Mouse (Mus musculus) urinary bladder, postnatal 14 days (tissue): ENCODE data around the gene Gadl1.
A peak's percentile ranks its signal among the peaks of the same experiment; 100 is the strongest.

Experiments
- DNase-seq: peaks from one replicate; pipeline ENCODE4 v3.0.0; 2021; ENCODE audit warnings: low spot score

Gadl1 gene

DNA sequence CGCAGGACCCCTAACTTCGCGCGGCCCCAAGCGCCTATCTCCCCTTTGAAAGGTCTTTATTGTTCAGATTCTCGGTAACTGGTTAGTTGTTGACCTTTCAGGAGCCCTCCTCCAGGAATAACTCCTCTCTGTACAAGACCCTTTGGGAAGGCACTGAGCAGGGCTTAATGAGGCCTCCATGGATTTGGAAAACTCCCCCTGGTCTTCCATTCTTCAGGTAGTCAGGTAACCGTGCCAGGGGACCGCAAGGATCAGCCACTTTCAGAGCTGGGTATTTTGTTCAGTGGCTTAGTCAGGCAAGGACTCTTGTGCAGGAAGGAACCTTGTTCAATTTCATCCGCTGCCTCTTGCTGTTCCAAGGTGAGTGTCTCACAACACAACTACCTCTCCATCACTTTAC lies at the start of gene Gadl1:
Gadl1 (plus strand) TSS at position 301 of the 400 bp plus-strand sequence.
- DNase-seq: no peak

DNA sequence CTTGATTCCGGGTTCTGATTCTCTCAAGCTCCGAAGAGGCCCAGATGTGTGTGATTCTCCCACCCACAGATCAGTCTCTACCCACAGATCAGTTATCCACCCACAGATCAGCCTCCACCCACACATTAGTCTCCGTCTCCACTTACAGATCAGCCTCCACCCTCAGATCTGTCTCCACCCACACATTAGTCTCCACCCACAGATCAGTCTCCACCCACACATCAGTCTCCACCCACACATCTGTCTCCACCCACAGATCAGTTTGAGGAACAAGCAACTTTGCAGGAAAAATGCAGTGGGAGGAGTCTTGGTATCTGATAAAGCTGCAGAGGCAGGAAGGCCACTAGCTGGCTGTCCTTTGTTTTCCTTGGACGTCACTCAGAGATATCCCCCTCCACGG lies 46.5 kb upstream of the Gadl1 start:
- DNase-seq: no peak

DNA sequence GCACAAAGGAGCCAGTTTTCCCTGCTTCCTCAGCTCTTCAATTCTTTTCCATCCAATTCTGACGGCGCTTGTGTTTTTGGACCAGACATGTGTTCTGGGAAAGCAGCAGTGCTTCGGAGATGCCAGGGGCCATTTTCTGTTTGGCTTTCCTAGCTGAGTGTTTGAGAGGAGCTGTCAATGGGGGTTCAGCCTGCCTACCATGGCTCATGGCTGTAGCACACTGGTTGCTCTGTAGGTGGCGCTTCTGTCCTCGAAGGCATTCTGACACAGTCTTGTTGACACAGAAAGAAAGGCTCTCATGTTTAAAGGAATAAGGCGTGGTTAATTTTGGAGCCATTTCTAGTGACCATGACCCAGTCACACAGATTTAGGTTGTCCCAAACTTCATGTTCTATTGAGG lies 45.9 kb upstream of the Gadl1 start:
- no peak for DNase-seq

DNA sequence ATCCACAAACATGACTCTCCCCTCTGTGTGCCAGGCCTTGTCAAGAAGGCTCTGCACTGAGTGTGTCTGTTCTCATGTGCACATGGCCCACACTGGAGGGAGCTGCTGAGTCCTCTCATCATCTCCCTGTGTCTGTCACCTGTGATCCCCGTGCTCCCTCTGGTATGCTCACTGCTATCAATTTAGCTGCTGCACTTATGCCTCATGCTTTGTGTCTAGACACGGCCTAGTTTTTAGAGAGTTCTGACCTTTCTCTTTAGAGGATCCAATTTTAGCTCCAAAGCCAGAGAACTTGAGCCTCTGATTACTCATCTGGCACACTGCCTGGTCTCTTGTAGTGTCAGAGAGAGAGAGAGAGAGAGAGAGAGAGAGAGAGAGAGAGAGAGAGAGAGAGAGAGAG lies 42.0 kb upstream of the Gadl1 start:
- DNase-seq: peak; percentile 46

DNA sequence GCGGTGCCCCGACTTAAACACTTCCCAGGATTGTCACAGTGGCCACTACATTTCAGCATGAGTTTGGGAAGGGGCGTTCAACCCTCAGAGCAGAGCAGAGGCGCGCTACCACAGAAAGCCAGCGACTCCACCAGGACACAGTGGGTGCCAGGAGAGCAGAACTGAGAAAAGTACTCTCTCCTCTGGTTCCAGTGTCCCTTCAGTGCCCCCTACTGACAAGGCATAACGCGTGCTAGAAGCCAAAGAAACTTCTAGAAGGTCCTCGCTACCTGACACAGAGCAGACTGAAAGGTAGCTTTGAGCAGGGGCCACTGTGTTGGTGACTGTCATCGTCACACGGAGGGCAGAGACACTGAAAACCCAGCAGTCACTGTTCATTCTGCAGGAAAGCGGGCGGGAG lies 39.1 kb upstream of the Gadl1 start:
- no peak for DNase-seq

DNA sequence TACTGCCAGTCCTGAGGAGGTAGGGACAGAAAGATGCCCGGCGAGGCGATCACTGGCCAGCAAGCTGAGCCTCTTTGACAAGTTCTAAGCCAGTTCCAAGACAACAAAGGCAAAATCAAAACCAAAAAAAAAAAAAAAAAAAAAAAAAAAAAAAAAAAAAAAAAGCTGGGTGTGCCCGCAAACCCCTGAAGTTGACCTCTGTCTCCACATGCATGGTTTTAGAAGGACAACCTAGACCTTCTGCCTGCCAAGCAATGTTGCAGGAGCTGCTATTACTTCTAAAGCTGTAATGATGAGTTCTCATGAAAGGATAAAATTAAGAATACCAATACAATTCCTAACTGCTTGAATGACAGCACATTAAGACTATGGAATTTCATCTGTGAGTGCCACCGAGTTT lies 38.6 kb upstream of the Gadl1 start:
- DNase-seq: no peak

DNA sequence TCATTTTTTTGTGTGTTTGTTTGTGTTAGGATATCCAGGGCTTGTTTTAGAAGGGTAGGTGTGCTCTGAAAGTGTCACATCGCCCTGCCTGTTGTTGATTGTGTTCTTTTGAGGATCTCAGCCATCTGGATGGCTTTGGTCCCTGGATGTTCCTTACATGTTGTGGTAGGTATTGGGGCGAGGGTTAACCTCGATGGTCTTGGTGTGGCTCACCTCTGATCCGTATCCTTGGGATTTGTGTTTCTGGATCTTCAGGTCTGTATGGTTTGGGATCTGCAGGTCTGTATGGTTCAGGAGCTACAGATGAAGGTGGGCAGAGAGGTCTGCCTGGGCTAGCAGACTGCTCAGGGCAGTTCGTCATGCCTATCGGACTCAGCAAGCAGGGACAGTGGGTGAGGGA lies 28.8 kb upstream of the Gadl1 start:
- DNase-seq: no peak

DNA sequence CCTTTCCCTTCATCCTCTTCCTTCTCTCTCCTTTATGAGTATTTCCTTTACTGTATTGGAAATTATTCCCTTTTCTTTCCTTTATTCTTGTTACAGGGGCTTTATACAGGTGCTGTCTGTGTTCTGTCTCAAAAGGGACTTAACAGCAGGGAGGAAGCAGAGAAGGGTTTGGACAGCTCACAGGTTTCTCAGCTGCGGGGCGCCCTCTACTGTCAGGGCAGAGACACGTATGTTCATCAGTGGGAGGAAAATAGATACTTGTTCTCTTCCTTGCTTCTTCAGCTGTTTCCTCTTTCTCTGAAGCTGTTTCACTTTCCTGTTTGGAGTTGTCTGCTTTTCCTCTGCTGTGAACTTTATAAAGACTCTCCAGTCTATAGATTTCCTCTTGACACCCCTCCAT lies 28.1 kb upstream of the Gadl1 start:
- peak; percentile 26 for DNase-seq

DNA sequence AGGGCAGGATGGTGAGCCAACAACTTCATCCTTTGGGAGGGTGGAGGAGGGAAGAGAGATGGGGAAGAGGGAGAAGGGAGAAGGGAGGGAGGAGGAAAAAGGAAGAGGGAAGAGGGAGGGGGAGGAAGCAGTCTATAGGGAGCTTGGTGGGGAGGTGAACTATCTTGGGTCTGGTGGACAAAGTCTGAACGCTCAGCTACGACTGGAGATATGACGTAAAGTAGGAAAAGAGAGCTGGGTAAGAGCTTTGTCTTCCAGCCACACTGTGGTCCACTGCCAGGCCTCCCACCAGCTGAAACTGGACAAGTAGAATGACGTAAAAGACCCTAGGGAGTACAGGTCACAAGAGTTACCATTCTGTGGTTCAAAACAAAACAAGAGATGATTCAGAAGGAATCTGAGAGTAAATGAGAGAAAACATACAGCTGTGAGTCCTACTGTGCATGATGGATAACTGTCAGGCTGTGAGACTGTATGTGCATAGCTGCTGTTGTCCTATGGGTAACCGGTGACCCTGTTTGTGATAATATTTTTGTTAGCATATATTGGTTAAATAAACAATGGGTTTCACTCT lies 26.5 kb upstream of the Gadl1 start:
- DNase-seq: no peak

DNA sequence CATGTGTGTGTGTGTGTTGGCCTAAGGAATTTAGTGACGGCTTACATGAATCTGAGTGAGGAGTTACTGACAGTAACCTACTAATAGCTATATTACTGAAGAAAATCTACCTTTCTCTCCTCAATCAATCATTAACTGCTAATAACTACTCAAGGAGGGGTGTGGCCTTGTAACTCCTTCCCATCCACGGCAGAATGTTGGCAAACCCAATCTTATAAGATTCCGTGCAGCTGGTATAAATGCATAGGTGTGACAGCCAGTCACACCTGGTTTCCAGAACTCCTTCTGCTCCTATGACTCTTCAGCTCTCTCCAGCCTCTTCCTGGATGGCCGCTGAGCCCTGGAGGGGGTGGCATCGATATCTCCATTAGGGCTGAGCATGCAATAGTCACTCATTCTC lies 25.8 kb upstream of the Gadl1 start:
- no peak for DNase-seq

DNA sequence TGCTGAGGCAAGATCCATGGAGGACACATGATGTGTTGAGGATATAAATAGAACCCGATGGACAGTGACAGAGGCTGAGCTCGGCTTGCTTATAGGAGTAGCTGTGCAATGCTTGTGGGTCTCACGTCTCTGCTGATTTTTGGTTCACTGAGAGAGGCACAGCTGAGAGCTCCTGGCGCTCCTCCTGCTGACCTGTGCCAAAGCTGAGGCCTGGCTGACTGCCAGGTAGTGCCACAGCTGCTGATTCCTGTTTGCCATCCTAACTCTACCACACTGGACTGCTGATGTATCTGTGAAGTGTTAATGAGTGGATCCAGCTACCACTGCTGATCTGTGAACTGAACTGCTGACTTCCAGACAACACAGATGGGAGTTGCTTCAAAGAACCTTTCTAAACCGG lies 21.7 kb upstream of the Gadl1 start:
- DNase-seq: no peak

DNA sequence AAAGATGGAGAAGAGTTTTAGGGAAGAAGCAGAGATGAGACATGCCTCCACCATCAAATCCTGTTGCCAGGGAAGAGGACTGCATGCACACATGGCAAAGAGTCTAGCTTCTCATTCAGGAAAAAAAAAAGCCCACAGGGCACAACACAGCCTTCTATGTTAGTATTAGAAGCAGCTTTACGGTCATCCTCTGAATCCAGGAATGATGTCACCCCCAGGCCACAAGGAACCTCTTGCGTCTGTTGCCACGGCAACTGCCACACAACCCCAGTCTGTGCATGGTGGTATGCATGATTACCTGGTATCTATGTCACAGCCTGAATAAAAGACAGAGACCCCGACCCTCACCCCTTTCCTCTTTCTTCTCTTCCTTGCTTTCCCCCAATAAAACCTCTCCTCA lies 16.1 kb upstream of the Gadl1 start:
- no peak for DNase-seq

DNA sequence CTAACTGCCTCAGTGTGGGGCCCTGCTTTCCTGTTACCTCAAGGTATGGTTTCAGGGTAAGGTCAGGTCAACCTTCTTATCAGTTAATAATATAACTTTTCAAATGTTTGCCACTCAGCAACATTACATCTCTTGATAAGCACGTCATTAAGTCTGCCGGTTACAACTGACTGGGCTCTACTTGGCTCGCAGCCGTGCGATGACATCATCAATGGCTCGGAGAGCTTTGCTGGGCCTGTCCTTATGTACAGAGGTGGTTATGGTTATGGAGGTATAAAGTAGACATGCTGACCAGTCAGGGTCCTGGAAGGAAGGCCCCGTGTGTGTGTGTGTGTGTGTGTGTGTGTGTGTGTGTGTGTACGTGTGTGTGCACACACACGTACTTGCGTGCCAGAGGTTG lies 15.3 kb upstream of the Gadl1 start:
- DNase-seq: peak; percentile 43

DNA sequence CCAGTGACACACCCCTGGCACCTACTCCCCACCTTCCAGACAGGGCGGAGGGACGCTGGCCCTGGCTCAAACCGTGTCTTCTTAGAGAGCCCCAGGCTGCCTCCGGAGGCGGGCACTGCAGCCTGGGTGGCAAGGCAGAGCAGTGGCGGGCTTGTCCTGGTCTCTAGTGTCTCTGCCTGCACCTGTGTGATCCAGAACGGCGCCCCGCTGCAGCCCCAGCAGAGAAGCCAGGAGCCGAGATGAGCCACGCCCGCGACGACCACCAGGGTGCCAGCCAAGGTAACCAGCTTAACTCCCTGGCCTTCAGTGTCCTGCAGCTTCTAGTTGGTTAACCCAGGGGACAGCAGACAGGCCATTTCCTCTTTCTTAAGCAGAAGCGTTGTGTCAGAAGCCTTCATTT lies 930 bp upstream of the Gadl1 start:
- DNase-seq: no peak

DNA sequence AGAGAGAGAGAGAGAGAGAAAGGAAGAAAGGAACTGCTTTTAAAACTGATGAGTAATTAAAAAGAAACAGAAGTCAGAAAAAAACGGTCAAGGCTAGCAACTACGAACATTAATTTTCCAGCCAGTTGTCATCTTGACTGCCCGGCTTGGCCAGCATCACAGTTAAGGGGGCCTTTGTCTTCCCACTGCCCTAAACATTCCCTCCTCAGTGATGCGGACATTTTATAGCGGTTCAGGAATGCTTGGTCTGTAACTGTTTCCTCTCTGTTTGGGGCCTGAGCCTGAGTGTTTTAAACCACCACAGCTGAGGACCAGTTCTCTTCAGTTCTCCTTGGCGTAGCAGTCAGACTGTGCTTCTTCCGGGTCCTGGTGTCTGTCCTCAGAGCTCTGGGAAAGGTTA lies 4.8 kb downstream of the Gadl1 start:
- DNase-seq: no peak

DNA sequence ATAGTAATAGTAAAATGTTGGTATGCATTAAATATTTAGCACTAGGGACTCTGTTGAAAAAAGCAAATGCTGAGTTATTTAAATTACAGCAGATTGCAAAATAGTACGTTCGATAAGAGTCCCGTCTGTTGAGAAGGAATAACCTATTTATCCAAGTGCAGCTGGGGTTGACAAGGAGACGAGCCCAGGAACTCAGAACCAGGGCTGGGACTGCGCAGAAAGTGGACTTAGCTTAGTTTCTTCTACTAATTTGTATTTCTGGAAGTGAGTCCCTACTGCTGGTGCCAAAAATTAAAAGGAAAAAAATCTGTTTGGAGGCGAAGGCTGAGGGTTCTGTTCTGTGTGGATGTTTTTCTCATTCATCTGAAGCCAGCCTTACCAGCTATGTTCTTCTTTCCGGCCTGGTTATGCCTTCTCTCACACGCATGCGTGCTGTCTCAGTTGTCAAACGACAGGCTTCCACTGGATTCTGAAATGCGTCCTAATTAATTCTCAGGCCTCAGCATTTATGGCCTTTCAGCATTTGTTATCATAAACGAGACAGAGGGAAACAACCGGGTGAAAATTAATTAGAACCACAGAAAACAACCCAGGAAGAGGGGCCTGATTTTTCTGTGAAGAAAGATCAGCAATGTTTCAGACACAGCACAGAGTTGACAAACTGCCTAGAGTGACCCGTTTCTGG lies 6.5 kb downstream of the Gadl1 start:
- DNase-seq: no peak

DNA sequence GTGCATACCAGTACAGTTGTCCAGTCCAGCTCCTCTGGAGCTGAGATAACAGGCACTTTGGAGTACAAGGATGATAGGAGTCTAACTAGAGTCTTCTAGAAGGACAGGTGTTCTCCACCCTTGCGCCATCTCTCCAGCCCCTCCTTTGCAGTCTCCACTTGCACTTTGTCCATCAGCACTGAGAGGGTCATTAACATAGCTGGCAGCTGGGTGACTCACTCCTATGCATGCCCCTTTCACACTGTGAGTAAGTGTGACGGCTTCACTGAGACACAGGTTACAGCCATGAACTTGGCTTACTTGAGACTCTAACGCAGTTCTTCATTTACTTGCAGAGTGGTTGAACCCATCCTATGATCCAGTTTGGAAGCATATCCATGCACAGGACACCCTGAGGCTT lies 10.5 kb downstream of the Gadl1 start:
- DNase-seq: no peak

DNA sequence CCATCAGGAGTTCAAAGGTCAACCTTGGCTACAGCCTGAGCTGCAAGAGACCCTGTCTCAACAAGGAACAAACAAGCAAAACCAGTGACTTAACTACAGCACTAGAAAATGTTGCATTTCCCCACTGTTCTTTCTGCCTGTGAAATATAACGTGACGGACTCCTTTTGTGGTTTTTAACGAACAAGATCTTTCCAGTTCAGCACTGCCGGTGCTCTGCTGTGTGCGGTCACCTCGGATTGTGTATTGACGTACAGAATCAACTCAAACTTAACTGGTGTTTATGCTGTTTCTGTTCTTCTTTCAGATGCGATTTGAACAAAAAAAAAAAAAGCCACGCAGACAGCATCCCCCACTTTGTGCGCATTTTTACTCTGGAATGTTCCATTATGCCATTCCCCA lies 13.4 kb downstream of the Gadl1 start:
- DNase-seq: no peak

DNA sequence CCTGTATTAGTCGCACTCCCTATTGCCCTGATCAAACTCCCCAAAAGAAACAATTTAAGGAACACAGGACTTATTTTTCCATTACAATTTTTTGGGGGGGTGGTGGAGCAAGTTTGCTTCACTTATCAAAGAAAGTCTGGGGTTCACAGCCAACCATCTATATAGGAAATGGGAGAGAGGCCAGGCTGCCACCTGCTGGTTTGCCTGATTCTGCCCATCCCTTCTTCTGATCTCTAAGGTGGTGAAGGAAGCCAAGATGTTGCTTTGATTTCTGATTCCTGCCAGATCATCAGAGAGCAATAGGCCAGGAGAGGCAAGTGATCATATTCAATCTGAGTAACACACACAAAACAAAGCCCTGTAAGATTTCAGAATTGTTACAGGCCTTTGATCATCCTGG lies 14.8 kb downstream of the Gadl1 start:
- no peak for DNase-seq

DNA sequence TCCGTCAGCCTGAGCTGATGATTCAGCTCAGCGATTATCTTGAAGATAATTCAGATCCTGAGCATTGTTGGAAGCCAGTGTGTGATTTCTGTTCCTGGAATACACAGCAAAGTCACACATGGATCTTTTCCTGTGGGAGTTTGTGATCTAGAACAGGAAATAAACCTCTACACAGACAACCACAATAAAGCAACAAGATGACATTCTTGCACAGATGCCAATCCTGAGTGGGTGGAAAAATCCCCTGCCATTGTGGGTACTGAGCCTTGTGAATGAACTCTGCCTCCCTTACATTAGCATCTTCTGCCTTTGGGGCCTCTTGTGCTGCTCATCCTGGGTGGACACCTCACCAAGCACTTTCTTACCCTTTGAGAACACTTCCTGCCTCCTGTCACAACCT lies 22.5 kb downstream of the Gadl1 start:
- no peak for DNase-seq

DNA sequence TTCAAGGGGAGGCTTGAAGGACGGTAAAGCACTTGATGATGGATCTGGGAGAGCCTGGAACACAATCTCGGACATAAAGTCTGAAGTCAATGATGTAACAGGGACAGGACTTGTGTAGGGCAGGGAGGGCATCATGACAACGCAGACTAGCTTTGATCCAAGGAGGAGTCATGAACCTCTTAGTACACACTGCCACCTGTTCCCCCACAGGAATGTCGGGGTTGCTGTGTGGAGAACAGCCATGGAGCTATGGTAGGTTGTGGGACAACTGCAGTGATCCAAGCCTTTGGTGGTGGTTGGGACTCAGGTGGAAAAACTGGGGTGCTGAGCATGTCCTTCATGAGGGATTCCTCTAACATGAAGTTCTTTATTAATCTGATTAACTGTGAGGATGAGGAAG lies 23.5 kb downstream of the Gadl1 start:
- DNase-seq: no peak

DNA sequence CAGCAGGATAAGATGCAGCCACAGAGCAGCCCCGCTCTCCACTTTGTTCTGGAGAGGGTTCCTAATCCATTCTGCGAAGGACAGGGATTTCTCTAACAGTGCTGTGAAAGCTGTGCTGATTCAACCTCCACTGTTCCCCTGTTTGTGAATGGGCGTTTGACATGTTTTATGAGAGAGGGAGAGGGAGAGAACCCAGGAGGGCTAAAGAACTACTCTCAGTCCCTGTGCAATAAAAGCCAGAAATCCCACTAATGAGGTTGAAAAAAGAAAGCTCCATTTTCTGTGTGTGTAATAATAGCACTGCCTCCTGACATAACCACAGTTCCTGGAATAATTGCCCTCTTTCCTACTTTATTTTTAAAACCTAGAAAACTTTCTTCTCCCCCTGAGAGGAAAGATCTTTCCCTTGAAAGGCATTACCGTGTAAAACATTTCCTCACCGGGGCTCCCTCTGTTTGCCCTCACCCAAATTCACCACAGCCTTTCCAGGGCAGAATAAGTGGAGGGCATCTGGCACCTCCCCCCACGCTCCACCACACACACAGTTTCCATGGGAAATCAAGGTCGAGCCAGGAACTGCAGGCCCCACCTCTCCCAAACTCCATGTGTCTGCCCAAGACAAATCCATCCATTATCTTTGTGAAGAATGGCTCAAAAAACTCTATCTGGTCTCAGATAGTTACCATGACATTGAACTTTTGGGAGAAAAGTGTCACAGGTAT lies 24.1 kb downstream of the Gadl1 start:
- DNase-seq: no peak

DNA sequence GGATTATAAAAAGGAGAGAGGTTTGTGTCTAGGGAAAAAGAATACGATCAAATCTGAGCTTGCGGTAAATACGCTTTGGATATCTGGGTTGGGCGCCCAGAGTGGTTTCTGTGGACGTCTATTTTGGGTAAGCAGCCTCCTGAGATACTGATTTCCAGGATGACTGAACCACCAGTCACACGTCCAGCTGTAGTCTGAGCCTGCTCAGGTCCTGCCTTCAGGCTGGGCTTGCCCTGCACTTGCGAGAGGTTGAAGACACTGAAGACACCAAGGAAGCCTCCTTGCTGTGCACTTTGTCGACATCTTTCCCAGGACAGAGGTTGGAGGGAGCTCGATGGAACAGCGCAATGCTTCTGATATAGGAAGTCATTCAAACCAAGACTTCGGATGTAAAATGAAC lies 25.0 kb downstream of the Gadl1 start:
- no peak for DNase-seq

DNA sequence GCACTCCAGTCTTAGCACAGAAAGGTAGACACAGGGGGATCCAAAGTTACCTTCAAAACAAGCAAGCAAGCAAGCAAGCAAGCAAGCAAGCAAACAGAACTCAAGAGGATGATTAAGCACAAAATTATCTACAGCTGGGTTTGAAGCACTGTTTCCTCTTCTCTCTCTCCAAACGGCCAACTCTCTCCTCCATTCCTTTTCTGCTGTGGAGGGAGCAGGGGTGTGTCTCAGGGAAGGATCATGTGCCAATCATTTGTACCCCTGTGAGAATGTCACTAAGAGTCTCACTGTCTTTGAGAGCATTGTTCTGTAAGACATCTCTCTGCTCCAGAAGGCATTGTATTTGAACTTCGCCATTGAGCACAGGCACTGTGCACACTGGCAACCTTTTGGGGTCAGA lies 27.1 kb downstream of the Gadl1 start:
- DNase-seq: no peak
